Mouse (Mus musculus): ENCODE data around the gene Mcm6. TPM values are rescaled to one million over a fixed set of nuclear protein-coding genes. Genes with fewer than 3 reads are reported as not detected.

Mcm6 gene
- total and polyA plus RNA-seq, 2 experiments from 2014 or later: 58.6 to 59.0 TPM

DNA sequence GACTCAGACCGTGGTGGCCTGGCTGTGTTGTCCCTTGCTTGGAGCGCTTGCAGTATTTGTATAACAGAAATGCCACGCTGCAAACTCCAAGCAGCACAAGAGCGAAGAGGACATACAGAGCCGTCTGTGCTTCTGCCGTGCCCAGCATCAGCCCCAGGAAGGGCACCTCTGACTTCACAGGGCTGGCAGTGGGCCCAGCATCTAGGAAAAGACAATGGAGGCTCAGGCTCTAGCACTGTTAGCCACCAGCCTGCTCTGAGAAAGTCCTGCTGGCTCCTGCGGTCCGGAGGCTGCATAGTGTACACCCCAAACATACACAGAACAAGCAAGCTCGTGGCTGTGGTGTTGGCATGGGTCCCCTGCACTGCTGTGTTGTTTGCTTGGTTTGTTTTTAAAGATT, 74.3 kb downstream of the Mcm6 start:
- no peaks in the 10 kb centered on the region for H3K36me3 ChIP-seq (ENCODE audit: insufficient read depth, low read length)
- ATAC-seq: peak; percentile 34; the same call in 1 of the 2 replicates
- WGBS: 52% methylated on average over 9 of the region's 9 CpGs
- TF ChIP-seq CTCF (IDR thresholded peaks at IDR 0.05; ENCODE audit: low read depth): no peak
- H3K9me3 ChIP-seq (ENCODE audit: low read length): no peaks in the 10 kb centered on the region
- H3K4me1 ChIP-seq (ENCODE audit: insufficient read depth, low read length): no peaks in the 10 kb centered on the region
- H3K4me2 ChIP-seq (ENCODE audit: low read depth, low read length): no peak overlapping the region
- DNase-seq (ENCODE audit: low spot score): peak; percentile 35
- no peak overlapping the region for H3K4me3 ChIP-seq (ENCODE audit: low read length)
- no peaks in the 10 kb centered on the region for H3K27me3 ChIP-seq (ENCODE audit: insufficient read depth, low read length)
- no peak overlapping the region for H3K27ac ChIP-seq
- no peak overlapping the region for H3K9ac ChIP-seq (replicated peaks; ENCODE audit: low read length)

- H3K4me3 ChIP-seq (ENCODE audit: low read length): no peak overlapping the region
- DNase-seq (ENCODE audit: low spot score) (no peak), ATAC-seq (no peak)
- H3K9ac ChIP-seq (replicated peaks; ENCODE audit: low read length): no peak overlapping the region
- WGBS: 86% methylated on average over 8 of the region's 8 CpGs
- no peaks in the 10 kb centered on the region for H3K4me1 ChIP-seq (ENCODE audit: insufficient read depth, low read length)
- no peaks in the 10 kb centered on the region for H3K27me3 ChIP-seq (ENCODE audit: insufficient read depth, low read length)
- no peak overlapping the region for H3K27ac ChIP-seq
- no peak overlapping the region for H3K4me2 ChIP-seq (ENCODE audit: low read depth, low read length)
- no peaks in the 10 kb centered on the region for H3K9me3 ChIP-seq (ENCODE audit: low read length)
- peaks cover 5% of the 10 kb centered on the region; the same call in 1 of the 2 replicates for H3K36me3 ChIP-seq (ENCODE audit: insufficient read depth, low read length)
- no peak for TF ChIP-seq CTCF (IDR thresholded peaks at IDR 0.05; ENCODE audit: low read depth)
Measured at GRCm38 (mm10) chr1:128284157-128284690, 75.2 kb downstream of the Mcm6 start.

- Histone ChIP-seq H3K27ac (no peak overlapping the region), H3K4me3 (ENCODE audit: low read length) (no peak overlapping the region), H3K9me3 (ENCODE audit: low read length) (no peaks in the 10 kb centered on the region), H3K36me3 (ENCODE audit: insufficient read depth, low read length) (peaks cover 14% of the 10 kb centered on the region; the same call in 1 of the 2 replicates), H3K4me1 (ENCODE audit: insufficient read depth, low read length) (no peaks in the 10 kb centered on the region), H3K4me2 (ENCODE audit: low read depth, low read length) (no peak overlapping the region), H3K9ac (replicated peaks; ENCODE audit: low read length) (no peak overlapping the region), H3K27me3 (ENCODE audit: insufficient read depth, low read length) (no peaks in the 10 kb centered on the region)
- TF ChIP-seq CTCF (IDR thresholded peaks at IDR 0.05; ENCODE audit: low read depth): peak; percentile 26; the same call in 1 of the 2 replicates
- WGBS: 97% methylated on average over 3 of the region's 3 CpGs
- no peak for ATAC-seq
- DNase-seq (ENCODE audit: low spot score): no peak
Measured at GRCm38 (mm10) chr1:128282924-128283323, 76.5 kb downstream of the Mcm6 start.

GRCm38 (mm10) chr1:128281753-128282152, 77.7 kb downstream of the Mcm6 start:
- no peak for ATAC-seq
- TF ChIP-seq CTCF (IDR thresholded peaks at IDR 0.05; ENCODE audit: low read depth): peak; percentile 31
- Histone ChIP-seq H3K4me1 (ENCODE audit: insufficient read depth, low read length) (no peaks in the 10 kb centered on the region), H3K27me3 (ENCODE audit: insufficient read depth, low read length) (no peaks in the 10 kb centered on the region), H3K27ac (no peak overlapping the region), H3K9ac (replicated peaks; ENCODE audit: low read length) (no peak overlapping the region), H3K4me2 (ENCODE audit: low read depth, low read length) (no peak overlapping the region), H3K4me3 (ENCODE audit: low read length) (no peak overlapping the region), H3K36me3 (ENCODE audit: insufficient read depth, low read length) (peaks cover 26% of the 10 kb centered on the region), H3K9me3 (ENCODE audit: low read length) (no peaks in the 10 kb centered on the region)
- peak; percentile 20 for DNase-seq (ENCODE audit: low spot score)
- WGBS: 97% methylated on average over 3 of the region's 3 CpGs

Other genes starting within 250 kb of the Mcm6 start
- 32.9 and 45.6 TPM in 2 replicates for gene Ubxn4, start 115.7 kb downstream of the Mcm6 start, total RNA-seq (2014; rRNA removed)
- 73.0 and 79.3 TPM in 2 replicates for gene Ubxn4, start 115.7 kb downstream of the Mcm6 start, polyA plus RNA-seq (2015; fragmentation: Nextera tagmentation; extraction: Ambion mirVana)
- 0.26 and 1.0 TPM in 2 replicates for gene Lct, start 31.3 kb downstream of the Mcm6 start, total RNA-seq (2014; rRNA removed)
- 0.78 and 0.85 TPM in 2 replicates for gene Lct, start 31.3 kb downstream of the Mcm6 start, polyA plus RNA-seq (2015; fragmentation: Nextera tagmentation; extraction: Ambion mirVana)
- 53.8 and 64.0 TPM in 2 replicates for gene Dars, start 57.7 kb upstream of the Mcm6 start, total RNA-seq (2014; rRNA removed)
- 130 and 139 TPM in 2 replicates for gene Dars, start 57.7 kb upstream of the Mcm6 start, polyA plus RNA-seq (2015; fragmentation: Nextera tagmentation; extraction: Ambion mirVana)
- gene Cxcr4, start 232.6 kb upstream of the Mcm6 start, total RNA-seq (2014; rRNA removed): 76.1 and 95.8 TPM in 2 replicates
- gene Cxcr4, start 232.6 kb upstream of the Mcm6 start, polyA plus RNA-seq (2015; fragmentation: Nextera tagmentation; extraction: Ambion mirVana): 5.1 and 5.2 TPM in 2 replicates